12 mouse cellular contexts compared by ENCODE assay signal in the genomic region with DNA sequence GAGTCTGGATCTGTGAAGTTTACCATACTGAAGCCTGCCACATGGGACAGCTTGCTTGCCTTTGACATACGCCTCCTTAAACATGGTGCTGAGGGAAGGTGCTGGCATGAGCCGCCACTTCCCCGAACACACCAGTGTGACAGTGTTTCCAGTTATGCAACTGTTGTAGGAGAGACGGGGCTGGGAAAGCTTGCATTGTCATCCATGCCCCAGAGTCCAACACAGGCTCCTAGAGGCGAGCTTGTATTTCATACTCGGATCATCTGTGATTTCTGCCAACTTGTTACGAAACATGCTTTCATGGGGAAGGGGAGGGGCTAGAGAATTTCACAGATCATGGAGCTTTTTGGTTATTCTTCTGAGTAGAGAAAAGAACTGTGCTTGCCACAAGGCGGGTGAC.
DNase-seq lines count a peak whose midpoint lies in the region; ATAC-seq lines count a peak whose summit lies in the region.
"Had no signal": no experiment of that assay in that cellular context is flagged by ENCODE, and none has a peak within 500 bp of the region (broad histone marks: within the 10 kb centered on the region; RNA-seq: fewer than 3 reads in every experiment).

No protein-coding gene starts in this region.

- H3K4me1 ChIP-seq in forebrain, embryonic 16.5 days (replicated peaks; ENCODE audit: control insufficient read depth, insufficient read depth, low read length) = no peaks in the 10 kb centered on the region
- no peaks in the 10 kb centered on the region for H3K4me1 ChIP-seq in forebrain, embryonic 11.5 days (replicated peaks; ENCODE audit: control insufficient read depth, insufficient read depth, low read length)
- no peaks in the 10 kb centered on the region for H3K4me1 ChIP-seq in liver, embryonic 11.5 days (replicated peaks; ENCODE audit: control insufficient read depth, insufficient read depth, low read length)
- H3K4me1 ChIP-seq: forebrain, embryonic 15.5 days; kidney, embryonic 15.5 days; midbrain, embryonic 13.5 days had no signal

- ATAC-seq in forebrain, embryonic 16.5 days = peak; percentile 55; the same call in 1 of the 2 replicates
- ATAC-seq in forebrain, embryonic 11.5 days (replicated peaks; ENCODE audit: low FRiP score) = no peak
- ATAC-seq in common myeloid progenitor, adult 5-6 weeks (replicated peaks; ENCODE audit: low read depth, poor library complexity, severe bottlenecking) = peak; percentile 74
- ATAC-seq in liver, embryonic 11.5 days (replicated peaks; ENCODE audit: low FRiP score) = no peak
- ATAC-seq in activated CD4-positive, CD25-positive, alpha-beta regulatory T cell, adult 4 months = no peak
- ATAC-seq: forebrain, embryonic 15.5 days; midbrain, embryonic 13.5 days had no signal

- H3K27me3 ChIP-seq in forebrain, embryonic 16.5 days (replicated peaks; ENCODE audit: control insufficient read depth, insufficient read depth, low read length) = no peaks in the 10 kb centered on the region
- no peaks in the 10 kb centered on the region for H3K27me3 ChIP-seq in forebrain, embryonic 11.5 days (ENCODE audit: control insufficient read depth, insufficient read depth, low read length)
- no peaks in the 10 kb centered on the region for H3K27me3 ChIP-seq in liver, embryonic 11.5 days (replicated peaks; ENCODE audit: control insufficient read depth, insufficient read depth, low read length)
- H3K27me3 ChIP-seq: CH12.LX; forebrain, embryonic 15.5 days; kidney, embryonic 15.5 days; midbrain, embryonic 13.5 days had no signal

- no peak overlapping the region for H3K4me2 ChIP-seq in forebrain, embryonic 16.5 days (ENCODE audit: low read length)
- H3K4me2 ChIP-seq in forebrain, embryonic 11.5 days (ENCODE audit: low read depth, low read length, severe bottlenecking) = no peak overlapping the region
- no peak overlapping the region for H3K4me2 ChIP-seq in liver, embryonic 11.5 days
- H3K4me2 ChIP-seq: forebrain, embryonic 15.5 days; kidney, embryonic 15.5 days; midbrain, embryonic 13.5 days had no signal

- no peak for DNase-seq in forebrain, embryonic 11.5 days (ENCODE audit: low spot score)
- peak; percentile 45 for DNase-seq in layer of hippocampus, adult 11-12 months (ENCODE audit: low spot score)
- DNase-seq in lung, postnatal 25 days (ENCODE audit: low spot score) = peak; percentile 57
- no peak for DNase-seq in MN1 (ENCODE audit: low spot score)
- no peak for DNase-seq in liver, embryonic 11.5 days (ENCODE audit: low spot score)

- H3K9ac ChIP-seq in forebrain, embryonic 16.5 days (replicated peaks; ENCODE audit: low read depth, low read length) = no peak overlapping the region
- H3K9ac ChIP-seq in forebrain, embryonic 11.5 days (ENCODE audit: low read length) = no peak overlapping the region
- no peak overlapping the region for H3K9ac ChIP-seq in liver, embryonic 11.5 days (ENCODE audit: low read depth, low read length)
- H3K9ac ChIP-seq: forebrain, embryonic 15.5 days; kidney, embryonic 15.5 days; midbrain, embryonic 13.5 days had no signal

- WGBS in forebrain, embryonic 16.5 days = 81% methylated on average over 8 of the region's 8 CpGs
- WGBS in forebrain, embryonic 11.5 days = 89% methylated on average over 8 of the region's 8 CpGs
- WGBS in liver, embryonic 11.5 days = 82% methylated on average over 8 of the region's 8 CpGs

- H3K27ac ChIP-seq in forebrain, embryonic 16.5 days (ENCODE audit: low read length) = no peak overlapping the region
- H3K27ac ChIP-seq in forebrain, embryonic 11.5 days (ENCODE audit: low read depth, low read length) = no peak overlapping the region
- no peak overlapping the region for H3K27ac ChIP-seq in liver, embryonic 11.5 days (ENCODE audit: low read depth, low read length)
- H3K27ac ChIP-seq: forebrain, embryonic 15.5 days; kidney, embryonic 15.5 days; midbrain, embryonic 13.5 days had no signal

- no peaks in the 10 kb centered on the region for H3K36me3 ChIP-seq in forebrain, embryonic 16.5 days (ENCODE audit: control insufficient read depth, insufficient read depth)
- no peaks in the 10 kb centered on the region for H3K36me3 ChIP-seq in forebrain, embryonic 11.5 days (ENCODE audit: control insufficient read depth, insufficient read depth, low read length)
- no peaks in the 10 kb centered on the region for H3K36me3 ChIP-seq in liver, embryonic 11.5 days (ENCODE audit: control insufficient read depth, insufficient read depth, low read length)
- H3K36me3 ChIP-seq: forebrain, embryonic 15.5 days; midbrain, embryonic 13.5 days had no signal

- H3K4me3 ChIP-seq in forebrain, embryonic 16.5 days (replicated peaks; ENCODE audit: low read length) = no peak overlapping the region
- no peak overlapping the region for H3K4me3 ChIP-seq in forebrain, embryonic 11.5 days (ENCODE audit: low read depth, low read length)
- H3K4me3 ChIP-seq in liver, embryonic 11.5 days (ENCODE audit: low read depth, low read length) = no peak overlapping the region
- H3K4me3 ChIP-seq: forebrain, embryonic 15.5 days; kidney, embryonic 15.5 days; midbrain, embryonic 13.5 days had no signal

- no peaks in the 10 kb centered on the region for H3K9me3 ChIP-seq in forebrain, embryonic 16.5 days (ENCODE audit: control insufficient read depth, low read length)
- H3K9me3 ChIP-seq in forebrain, embryonic 11.5 days (ENCODE audit: control insufficient read depth, low read length) = peaks cover 2% of the 10 kb centered on the region; the same call in 1 of the 2 replicates
- H3K9me3 ChIP-seq in liver, embryonic 11.5 days (ENCODE audit: control insufficient read depth, low read length) = no peaks in the 10 kb centered on the region
- H3K9me3 ChIP-seq: forebrain, embryonic 15.5 days; kidney, embryonic 15.5 days; midbrain, embryonic 13.5 days had no signal

Comparison
In these comparisons a context has a peak if more than half of its experiments do, and no peak if none do; other contexts are left out.
1. ATAC-seq: peak in forebrain, embryonic 16.5 days (single experiment) and common myeloid progenitor, adult 5-6 weeks (single experiment); none in forebrain, embryonic 11.5 days (single experiment), liver, embryonic 11.5 days (single experiment) and activated CD4-positive, CD25-positive, alpha-beta regulatory T cell, adult 4 months (single experiment).
2. DNase-seq: peak in layer of hippocampus, adult 11-12 months (single experiment) and lung, postnatal 25 days (single experiment); none in forebrain, embryonic 11.5 days (single experiment), MN1 (single experiment) and liver, embryonic 11.5 days (single experiment).